Mouse (Mus musculus): ENCODE results near the gene Gadd45a.

The Gadd45a gene

DNA sequence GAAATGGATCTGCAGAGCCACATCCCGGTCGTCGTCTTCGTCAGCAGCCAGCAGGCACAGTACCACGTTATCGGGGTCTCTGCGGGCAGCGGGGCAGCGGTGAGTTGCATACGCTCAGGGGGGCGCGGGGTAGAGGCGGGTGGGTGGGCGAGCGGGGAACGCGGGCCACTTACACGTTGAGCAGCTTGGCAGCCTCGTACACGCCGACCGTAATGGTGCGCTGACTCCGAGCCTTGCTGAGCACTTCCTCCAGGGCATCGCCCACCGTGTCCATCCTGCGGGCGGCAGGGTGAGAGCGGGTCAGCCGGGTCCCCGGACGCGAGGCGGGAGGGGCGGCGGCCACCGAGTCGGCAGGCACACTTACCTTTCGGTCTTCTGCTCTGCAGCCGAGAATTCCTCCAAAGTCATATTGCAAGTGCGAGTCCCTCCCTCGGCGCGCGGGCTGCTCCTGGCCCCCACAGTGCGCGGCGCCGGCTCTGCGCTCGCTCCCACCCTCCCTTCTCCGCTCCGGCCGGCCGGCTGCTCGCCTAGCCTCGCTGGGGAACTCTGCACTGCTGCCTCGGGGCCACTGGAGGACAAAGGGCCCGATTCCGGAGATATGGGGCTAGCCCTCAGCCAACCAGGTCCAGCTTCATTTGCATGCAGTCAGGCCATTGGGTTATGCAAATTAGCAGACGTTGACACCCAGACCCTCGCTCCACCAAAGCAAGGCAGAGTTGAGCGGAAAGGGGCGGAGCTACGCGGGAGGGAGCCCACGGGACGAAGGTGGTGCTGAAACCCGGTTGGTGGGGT lies at the start of gene Gadd45a:
Gene Gadd45a, minus strand, starts transcription at position 621 of the 792 bp plus-strand sequence.
- DNase-seq (ENCODE audit: low read depth, low spot score) = peak; percentile 100

DNA sequence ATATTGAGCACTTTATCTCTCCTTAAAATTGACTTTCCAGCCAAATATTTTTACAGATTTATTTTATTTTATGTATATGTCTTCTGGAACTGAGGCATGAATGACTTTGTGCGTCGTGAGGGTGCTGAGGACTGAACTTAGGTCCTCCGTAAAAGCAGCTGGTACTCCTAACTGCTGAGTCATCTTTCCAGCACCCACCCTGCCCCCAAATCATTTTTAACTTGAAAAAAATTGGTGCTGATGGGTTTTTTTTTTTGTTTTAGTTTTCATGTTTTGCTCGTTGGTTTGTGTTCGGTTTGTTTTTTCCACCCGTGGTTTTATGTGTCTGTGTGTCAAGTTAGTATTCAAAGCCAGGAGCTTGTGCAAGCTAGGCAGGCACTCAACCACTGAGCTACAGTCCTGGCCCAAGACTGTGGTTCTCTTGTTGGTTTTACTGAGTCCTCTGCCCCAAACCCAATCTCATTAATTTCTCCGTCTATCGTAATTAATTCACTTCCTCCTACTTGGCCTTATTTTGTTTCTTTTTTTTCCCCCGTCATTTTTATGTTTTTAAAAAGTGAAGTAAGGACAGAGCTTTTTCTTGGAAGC lies 48.7 kb upstream of the Gadd45a start:
- no peak for DNase-seq (ENCODE audit: low read depth, low spot score)

DNA sequence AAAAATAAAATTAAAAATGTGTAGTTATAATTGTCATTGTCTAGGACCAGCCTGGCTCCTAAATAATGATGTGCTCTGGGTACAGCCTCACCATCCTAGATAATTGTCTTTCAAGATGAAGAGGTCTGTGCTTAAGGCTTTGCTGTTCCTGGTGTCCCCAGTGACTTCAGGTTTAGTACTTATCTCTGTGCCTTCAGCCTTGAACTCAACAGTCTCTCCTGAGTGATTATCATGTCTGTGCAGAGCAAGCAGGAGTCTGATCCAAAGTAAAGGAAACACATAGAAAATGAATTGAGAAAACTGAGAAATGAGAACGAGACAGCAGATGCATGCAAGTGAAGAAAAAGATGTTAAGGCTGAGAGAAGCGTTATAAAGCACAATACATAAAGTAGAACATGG lies 47.2 kb upstream of the Gadd45a start:
- DNase-seq (ENCODE audit: low read depth, low spot score) = no peak

DNA sequence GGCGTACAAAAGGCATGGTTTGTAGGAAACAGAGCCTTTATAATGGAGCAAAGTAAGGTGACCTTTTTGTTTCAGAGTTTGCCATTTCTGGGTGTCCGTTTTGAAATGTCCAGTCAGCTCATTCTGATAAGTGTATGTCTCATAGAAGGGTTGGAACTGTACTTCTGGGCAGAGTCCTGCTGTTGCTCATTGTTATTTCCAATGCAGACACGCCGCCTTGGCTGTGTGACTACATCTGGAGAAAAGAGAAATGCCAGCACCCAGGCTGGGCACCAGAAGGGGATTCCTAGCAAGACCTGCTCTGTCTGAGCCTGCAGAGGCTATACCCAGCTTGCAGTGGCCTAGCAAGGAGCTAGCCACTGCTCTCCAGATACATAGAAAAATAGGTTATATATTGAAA lies 43.9 kb upstream of the Gadd45a start:
- no peak for DNase-seq (ENCODE audit: low read depth, low spot score)

DNA sequence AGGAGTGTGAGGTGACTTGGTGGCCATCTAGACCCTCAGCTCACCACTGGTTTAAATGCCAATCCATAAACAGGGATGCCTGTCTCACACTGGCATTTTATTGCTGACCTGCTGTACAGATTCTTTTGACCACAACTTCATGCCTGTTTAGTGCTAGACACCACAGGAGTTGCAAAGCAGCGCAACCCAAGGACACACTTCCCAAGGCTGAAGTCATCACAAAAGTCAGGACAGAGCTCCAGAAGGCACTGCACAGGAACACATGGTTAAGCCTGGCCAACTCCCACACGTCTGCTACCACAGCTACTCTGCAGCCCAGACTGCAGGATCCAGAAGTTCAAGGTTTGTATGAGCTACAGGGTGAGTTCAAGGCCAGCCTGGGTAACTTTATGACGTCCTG lies 40.8 kb upstream of the Gadd45a start:
- DNase-seq (ENCODE audit: low read depth, low spot score) = no peak

DNA sequence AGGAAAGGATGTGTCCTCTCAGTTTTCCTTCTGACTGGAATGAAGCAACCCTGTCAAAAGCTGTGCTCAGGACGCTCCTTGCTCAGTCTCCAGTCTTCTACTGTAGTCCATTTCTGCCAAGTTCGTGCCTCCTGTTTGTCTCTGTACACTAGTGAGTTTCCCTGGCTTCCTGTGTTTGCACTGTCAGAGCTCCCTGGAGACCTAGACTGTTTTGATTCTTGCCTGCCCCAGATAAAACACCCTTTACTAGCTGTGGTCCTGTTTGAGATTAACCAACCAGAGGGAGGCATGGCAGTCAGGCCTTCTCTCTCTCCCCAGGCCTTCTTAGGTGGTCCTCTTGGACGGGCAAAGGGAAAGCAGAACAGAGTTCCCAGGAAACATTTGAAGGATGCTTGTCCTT lies 40.2 kb upstream of the Gadd45a start:
- no peak for DNase-seq (ENCODE audit: low read depth, low spot score)

DNA sequence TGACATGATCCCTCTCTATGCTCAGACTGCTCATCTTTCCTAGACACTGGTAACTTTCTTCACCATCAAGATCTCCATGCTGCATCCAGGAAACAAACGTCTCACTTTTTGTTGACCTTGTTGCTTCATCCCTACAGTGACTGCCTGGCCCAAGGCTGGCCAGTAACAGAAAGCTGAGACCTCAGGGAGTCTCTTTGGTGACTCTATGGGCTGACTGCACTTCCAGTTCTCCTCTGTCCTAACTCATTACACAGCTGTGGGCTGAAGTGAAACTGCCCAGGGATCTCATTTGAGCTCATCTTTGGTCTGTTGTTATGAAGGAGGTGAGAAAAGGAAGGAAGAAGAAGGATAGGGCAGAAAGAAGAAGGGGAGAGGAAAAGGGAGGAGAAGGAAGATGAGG lies 39.1 kb upstream of the Gadd45a start:
- DNase-seq (ENCODE audit: low read depth, low spot score) = no peak

DNA sequence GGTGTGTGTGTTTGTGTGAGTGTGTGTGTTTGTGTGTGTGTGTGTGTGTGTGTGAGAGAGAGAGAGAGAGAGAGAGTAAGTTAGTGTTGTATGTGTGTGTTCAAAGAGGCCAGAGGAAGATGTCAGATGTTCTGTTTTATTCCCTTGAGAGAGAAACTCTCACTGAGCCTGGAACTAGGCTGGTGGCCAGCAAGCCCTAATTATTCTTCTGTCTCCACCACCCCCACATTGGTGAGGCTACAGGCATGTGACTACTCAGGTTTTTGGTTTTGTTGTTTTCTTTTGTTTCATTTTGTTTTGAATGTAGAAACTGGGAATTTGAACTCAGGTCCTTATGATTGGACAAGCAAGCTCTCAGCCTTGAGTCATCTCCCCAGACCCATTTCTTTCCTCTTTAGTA lies 37.6 kb upstream of the Gadd45a start:
- DNase-seq (ENCODE audit: low read depth, low spot score) = no peak

DNA sequence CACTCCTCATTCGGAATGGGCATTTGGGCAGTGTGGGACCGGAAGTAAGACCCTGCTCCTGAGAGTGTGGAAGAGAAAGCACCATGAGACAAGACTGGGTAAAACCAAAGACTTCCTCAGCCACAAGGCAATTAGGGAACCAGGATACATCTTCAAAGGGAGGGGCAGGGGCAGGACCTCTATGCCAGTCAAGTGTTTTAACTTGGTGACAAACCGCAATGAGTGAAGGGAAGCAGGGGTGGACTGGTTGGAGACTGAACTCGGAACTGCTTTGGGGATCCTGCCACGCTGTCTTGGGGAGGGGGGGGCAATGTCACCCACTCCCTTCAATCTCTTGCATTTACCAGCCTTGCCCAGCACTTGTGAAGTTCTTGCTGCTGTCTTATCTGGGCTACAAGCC lies 36.7 kb upstream of the Gadd45a start:
- DNase-seq (ENCODE audit: low read depth, low spot score) = no peak

DNA sequence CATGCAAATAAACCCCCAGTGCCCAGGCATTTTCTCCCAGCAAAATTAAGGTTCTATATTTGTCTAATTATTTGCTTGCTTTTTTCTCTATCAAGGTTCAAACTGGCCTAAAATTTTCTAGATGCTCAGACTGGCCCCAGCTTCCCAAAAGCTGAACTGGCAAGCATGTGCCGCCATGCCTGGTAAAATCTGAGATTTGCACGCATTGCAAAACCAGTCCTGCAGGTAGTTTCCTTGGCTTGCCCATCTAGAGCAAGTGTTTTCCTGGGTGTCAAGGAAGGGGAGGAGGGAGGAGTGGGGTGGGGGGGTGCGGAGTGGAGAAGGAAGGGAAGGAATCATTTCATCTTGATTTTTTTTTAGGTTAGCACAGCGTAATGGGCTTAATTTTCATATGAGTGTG lies 36.2 kb upstream of the Gadd45a start:
- DNase-seq (ENCODE audit: low read depth, low spot score) = no peak

DNA sequence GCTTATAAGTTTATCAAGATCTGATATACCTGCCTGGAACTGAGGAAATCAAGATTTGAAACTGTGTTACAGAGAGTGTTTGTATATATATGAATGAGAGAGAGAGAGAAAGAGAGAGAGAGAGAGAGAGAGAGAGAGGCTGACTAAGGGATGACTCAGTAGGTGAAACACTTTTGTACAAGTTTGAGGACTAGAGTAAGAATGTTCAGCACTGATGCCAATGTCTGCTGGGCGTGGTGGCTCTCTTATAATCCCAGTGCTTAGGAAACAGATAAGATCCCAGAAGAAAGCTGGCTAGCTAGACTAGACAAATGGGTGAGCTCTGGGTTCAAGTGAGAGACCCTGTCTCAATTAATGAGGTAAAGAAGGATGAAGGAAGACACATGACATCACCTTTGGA lies 34.4 kb upstream of the Gadd45a start:
- DNase-seq (ENCODE audit: low read depth, low spot score) = no peak

DNA sequence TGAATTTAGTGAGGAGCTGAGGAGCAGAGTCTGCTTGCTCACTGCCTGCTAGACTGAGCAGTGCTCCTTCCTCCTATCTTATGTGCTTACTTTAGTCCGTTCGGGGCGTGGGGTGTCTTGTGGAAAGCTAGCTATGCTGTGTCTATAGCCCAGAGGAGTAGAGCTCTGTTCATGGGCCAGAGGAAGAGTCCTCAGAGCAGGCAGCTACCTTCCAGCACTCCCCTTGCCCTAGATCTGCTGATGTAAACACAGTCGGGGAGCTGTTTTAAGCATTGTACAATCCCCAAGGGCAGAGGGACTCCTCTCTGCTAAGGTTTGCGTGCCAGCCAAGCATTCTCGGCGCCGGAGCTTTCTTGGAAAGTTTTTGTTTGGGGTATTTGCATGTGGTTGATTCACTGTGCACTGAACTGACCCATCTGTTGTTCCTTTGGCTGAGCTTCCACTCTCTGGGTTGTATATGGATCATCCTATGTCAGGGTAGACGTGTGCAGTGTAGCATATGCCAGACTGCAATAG lies 32.6 kb upstream of the Gadd45a start:
- DNase-seq (ENCODE audit: low read depth, low spot score) = no peak

DNA sequence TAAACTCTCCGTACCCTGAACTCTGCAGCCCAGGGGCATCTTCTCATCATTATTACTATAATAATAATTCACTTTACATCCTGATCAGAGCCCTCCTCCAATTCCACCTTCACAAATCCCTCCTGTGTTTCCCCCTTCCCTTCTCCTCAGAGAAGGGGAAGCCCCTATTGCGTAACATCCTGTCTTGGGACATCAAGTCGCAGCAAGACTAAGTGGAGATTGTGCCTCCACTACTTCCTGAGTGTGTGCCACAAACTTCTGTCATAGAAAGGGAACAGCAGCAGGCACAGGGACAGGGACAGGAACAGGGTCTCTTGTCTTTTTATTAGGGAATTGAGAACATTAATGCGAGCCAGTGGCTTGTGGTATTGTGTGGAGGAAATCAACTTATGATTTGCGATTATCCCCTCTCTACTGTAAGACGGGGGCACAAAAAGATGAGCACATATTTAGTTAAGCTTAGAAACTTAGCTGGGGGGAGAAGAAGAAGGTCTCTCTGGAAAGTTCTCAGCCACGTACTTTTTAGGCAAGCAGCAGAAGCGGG lies 32.0 kb upstream of the Gadd45a start:
- no peak for DNase-seq (ENCODE audit: low read depth, low spot score)

DNA sequence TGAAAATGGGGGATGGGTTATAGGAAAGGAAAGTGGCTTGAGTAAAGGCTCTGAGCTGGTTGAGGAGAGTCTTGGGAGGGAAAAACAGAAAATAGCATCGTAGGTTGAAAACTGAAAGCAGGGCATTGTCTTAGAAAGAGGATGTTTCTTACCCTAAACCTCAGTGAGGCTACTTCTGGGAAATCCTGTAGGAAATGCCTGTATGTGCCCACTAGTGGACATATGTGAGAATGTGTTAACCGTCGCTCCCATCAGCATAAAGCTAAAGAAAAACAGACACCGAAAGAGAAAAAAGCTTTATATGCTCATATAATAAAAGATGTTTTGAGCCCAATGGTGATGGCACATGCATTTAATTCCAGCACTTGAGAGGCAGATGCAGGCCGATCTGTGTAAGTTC lies 22.8 kb upstream of the Gadd45a start:
- peak; percentile 39 for DNase-seq (ENCODE audit: low read depth, low spot score)

DNA sequence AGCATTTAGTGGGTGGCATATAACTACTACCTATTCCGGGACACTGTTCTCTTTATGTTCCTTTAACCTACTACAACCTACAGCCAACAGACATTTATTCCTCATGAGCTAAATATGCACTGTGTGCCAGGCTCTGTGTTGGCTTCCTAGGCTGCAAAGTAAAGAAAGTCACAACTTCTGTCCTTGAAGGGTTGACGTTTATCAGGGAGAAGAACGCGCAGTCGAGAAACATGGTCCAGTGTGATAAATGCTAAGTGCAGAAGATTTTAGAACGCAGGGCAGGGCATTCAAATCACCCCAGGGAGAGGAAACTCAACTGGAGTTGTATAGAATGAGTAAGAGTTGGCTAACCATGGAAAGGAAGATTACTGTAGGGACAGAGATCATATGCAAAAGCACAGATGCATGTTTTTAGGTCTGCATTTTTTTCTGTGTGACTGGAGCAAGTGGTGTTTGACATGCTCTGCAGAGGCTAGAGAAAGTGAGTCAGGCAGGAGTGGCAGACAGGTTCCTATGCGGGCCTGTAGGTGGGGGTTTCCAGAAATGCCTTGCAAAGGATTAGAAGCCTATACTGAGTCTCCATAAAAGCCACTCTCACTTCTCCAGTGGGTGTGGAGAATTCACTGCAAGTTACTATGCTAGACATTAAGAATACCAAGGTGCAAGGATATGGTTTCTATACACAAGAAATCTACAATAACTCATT lies 20.9 kb upstream of the Gadd45a start:
- no peak for DNase-seq (ENCODE audit: low read depth, low spot score)

DNA sequence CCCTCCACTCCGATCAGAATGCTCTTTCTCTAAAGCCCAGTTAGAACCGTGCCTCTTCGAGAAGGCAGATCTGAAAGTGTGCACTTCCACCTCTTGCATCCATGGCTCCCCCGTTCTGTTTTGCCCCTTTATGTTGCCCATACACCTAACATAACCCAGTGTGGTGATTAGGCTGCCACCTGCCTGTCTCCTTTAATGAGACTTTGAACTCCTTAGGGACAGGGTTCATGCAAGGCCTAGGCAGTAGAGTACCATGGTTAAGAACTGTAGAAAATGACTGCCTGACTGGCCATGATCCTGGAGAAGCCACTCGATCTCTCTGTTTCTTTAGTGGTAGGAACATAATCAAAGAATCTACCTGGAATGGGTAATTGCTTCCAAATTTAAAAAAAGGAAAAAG lies 20.3 kb upstream of the Gadd45a start:
- no peak for DNase-seq (ENCODE audit: low read depth, low spot score)

DNA sequence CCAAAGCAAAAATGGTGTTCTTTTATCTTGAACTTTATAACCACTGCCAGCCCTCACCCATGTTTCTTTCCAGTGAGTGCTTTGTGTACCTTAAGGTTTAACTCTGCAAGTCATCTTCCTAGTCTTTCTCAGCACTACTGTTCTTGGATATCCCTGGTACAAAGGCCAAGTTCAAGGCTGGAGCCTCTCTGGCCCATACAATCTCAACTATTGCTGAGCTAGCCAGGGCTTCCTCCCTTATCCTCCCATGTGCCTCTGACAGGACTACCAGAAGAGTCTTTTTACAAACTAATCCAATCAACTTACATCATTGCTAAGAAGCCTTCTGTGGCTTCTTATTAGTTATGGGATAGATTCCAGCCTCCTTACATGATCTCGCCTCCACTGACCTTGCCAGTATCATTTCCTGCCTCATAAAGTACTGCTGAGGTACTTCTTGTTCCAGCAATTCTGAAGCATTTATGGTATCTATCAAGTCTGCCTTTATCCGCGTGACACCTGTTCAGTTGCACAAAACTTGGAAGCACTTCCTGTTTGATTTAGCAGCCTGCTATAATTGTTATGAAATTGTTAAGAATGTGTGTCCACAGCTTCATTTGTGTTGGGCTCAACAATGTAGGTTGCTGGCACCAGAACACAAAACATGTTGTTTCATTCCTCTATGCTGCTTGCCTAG lies 19.8 kb upstream of the Gadd45a start:
- no peak for DNase-seq (ENCODE audit: low read depth, low spot score)

DNA sequence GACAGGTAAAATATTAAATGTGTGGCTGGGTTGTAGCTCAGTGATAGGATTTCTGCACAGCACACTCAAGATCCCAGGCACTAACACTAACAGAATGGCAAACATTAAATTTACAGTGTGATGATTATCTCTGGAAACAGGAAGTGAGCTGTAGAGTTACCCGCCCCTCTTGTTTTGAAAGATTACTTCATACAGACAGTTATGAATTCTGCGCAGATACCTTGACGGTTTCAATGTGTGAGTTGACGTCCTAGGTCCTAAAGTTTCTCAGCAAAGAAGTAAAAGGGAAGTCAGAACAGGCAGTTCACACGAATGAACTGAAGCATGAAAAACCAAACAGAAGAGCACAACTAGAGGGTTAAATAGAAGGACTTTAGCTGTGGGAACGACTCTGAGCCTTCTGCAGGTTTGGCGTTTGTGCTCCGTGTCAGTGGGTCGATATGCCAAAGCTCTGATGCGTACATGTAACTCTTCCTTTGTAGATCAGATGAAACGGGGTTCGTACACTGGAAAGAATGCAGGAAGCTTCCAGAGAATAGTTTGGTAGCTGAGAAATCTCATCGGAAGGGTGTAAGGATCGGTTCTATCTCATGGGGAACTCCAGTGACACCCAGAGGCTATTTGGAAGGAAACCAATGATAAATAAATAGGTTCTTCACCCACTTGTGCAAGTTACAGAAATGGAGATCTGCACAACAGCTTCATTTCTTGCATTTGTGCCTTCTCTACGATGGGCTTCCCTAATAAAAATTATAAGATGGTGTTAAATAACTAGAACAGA lies 19.0 kb upstream of the Gadd45a start:
- no peak for DNase-seq (ENCODE audit: low read depth, low spot score)

DNA sequence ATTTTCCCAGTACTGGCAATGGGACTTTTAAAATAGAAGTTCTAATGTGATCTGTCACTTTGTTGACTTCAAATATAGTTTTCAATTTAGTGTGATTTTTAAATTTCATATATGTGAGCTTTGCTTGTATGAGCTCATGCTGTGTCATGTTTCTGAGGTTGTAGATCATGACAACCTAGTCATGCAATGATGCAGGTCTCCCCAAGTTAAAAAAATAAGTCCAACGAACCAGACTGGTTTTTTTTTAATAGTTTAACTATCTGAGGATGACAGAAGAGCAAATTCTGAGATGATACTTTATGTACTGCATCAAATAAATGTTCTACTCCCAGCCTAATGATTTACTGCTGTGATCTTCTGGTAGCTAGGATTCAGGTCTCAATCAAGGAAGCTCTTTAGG lies 12.8 kb upstream of the Gadd45a start:
- no peak for DNase-seq (ENCODE audit: low read depth, low spot score)

DNA sequence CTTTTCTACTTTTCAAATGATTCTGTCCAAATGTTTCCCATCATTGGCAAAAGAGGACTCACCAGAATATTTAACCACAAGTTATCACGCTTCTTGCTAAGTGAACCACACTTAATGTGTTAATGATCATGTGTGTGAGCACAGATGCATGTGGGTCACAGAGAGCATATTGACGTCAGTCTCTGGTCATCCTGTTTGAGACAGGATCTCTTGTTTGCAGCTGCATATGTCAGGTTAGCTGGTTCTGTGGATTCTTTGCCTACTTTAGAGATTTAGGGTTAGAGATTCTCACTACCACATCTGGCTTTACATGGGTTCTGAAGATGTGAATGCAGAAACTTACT lies 12.4 kb upstream of the Gadd45a start:
- DNase-seq (ENCODE audit: low read depth, low spot score) = no peak
